Mouse (Mus musculus) CH12.LX (cell line): ENCODE results near the gene Unc5cl.

Experiments
- CTCF ChIP-seq, 2 experiments: IDR thresholded peaks in 1 of 2; conservative IDR thresholded peaks in 1 of 2; 2 replicates each; pipeline ENCODE4 v1.5.1; 2011 to 2012; ENCODE audit warnings: low read depth in 2 of 2, low read length in 2 of 2, improper control_type of control experiment in 1 of 2, inconsistent platforms in 1 of 2, mild to moderate bottlenecking in 1 of 2, moderate library complexity in 1 of 2
- TCF12 ChIP-seq: IDR thresholded peaks from 2 replicates; pipeline ENCODE4 v1.6.1; 2014; ENCODE audit warnings: low read depth, mild to moderate bottlenecking, inconsistent platforms, low read length, improper control_type of control experiment

DNA sequence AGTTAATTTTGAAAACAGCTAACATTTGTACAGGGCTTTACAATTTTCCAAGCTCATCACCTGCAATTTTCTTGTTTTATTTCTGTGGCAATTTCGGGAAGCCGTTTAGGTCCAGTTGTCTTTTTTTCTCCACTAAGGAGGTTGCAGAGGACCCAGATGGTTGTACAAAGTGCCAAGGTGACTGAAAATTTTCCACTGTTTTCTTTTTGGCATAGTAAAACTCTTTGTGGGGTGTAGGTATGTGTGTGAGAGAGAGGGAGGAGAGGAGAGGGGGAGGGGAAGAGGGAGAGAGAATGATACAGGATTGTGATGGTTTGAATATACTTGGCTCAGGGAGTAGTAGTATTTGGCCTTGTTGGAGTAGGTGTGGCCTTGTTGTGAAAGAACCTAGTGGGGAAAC lies 68.4 kb downstream of the Unc5cl start:
- TF ChIP-seq CTCF (conservative IDR thresholded peaks at IDR 0.05 in 1 of 2, IDR thresholded peaks at IDR 0.05 in 1 of 2; ENCODE audit: low read depth in 2 of 2, low read length in 2 of 2) (no peak), TCF12 (no peak)
